Mouse (Mus musculus) T-helper 17 cell (primary cell): Measurements from ENCODE around the gene Dock10.

Experiments used
- in situ Hi-C, 2 experiments: fragments of 300-600 bp; cut with MboI, MseI; formaldehyde crosslinking; loops; 1 replicate in 1 of 2; 2 replicates in 1 of 2; pipeline ENCODE4 v1.15.1; 2025; ENCODE audit warnings: high pct_unique_total_duplicates in 2 of 2

Gene Dock10

GRCm38 (mm10) chr1:80661506-80662402, 96.6 kb downstream of the Dock10 start:
- in situ Hi-C loops, result loop anchor here in 1 of 2 experiments (10.0 to 25.0 kb wide), 3 partner anchors 57 to 1723 kb away; partner anchors contain the start of gene Irs1

GRCm38 (mm10) chr1:80659465-80660245, 98.7 kb downstream of the Dock10 start:
- in situ Hi-C loops, result loop anchor here (10.0 to 25.0 kb wide), 4 partner anchors 55 to 1725 kb away; partner anchors contain the start of gene Irs1 (in 1 of the 2)

DNA sequence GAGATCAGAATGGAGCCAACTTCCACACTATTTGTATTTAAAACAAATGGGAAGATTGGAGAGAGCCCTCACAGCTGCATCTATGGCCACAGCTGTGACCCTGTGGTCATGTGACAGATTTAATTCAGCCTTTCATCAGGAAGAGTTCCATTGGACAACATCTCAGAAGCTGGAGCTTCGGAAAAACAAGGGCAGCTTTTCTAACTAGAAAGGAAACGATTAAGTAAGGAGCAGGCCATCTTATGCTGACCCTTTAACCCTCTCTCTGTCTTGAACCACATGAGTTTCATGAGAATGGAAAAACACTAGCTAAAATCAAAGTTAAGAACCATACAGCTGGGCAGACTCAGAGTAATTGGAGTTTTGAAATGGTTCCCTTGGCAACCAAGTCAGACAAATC, 101.9 kb downstream of the Dock10 start:
- in situ Hi-C loops, result loop anchor here (10.0 to 25.0 kb wide), 2 partner anchors 58 to 1631 kb away; partner anchors contain the start of gene Irs1 (in 1 of the 2)

GRCm38 (mm10) chr1:80655854-80656253, 102.5 kb downstream of the Dock10 start:
- in situ Hi-C loops, result loop anchor here (10.0 to 25.0 kb wide), 2 partner anchors 59 to 1631 kb away; partner anchors contain the start of gene Irs1 (in 1 of the 2)

DNA sequence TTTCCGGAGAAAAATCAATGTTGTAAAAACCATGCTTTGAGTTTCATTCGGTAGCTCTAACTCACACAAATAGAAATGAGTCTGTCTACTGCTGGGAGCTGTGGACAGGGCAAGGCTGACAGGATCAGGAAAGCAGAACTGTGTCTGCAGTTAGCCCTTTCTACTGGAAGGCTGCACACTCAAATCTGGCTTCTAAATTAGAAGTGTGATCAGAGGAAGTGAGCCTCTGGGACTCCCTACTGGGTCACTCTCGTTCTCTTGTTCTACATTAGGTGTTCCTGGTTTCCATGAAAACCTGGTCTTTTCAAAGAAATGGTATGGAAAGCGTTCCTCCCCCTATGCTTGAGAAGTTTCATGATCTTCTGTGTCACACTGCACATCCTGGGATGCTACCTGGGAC, 103.1 kb downstream of the Dock10 start:
- in situ Hi-C loops, result loop anchor here (10.0 to 25.0 kb wide), 2 partner anchors 60 to 1632 kb away; partner anchors contain the start of gene Irs1 (in 1 of the 2)

DNA sequence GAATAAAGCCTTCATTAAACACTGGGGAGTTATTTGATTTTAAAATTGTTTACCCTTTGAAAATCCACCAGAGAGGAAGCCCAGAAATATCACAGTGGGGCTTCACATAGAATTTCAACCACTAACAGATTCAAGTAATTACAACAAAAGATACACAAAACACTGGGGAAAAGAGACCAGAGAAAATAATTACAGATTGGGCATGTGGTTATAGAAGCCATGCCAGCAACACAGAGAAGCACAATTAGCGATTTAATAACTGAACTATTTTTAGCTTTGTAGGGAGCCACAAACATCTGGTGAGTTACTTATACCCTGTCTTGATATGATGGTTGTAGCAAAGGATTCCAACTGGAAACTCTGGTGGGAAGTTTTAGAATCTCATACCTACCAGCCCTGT, 104.2 kb downstream of the Dock10 start:
- in situ Hi-C loops, result loop anchor here (10.0 to 25.0 kb wide), 2 partner anchors 61 to 1633 kb away; partner anchors contain the start of gene Irs1 (in 1 of the 2)

DNA sequence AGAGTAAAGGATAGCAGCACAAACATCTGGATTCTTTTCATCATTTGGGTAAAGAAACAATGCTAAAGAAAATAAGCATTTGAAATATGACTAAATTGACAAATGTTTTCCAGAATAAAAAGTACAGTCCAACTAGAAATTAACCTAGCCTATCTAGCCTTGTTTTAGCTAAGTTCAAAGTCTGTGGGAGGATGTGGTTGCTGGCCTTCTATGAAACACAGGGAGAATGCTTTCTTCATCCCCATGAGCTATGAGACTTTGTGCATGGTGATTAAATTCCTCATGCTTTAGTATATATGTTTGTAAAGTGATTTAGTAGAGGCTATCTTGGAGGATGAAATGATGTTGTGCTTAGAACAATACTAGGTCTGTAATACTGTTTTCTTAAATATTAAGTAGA, 105.5 kb downstream of the Dock10 start:
- in situ Hi-C loops, result loop anchor here (10.0 to 25.0 kb wide), 2 partner anchors 62 to 1634 kb away; partner anchors contain the start of gene Irs1 (in 1 of the 2)

GRCm38 (mm10) chr1:80652083-80652482, 106.2 kb downstream of the Dock10 start:
- in situ Hi-C loops, result loop anchor here (10.0 to 25.0 kb wide), 2 partner anchors 63 to 1635 kb away; partner anchors contain the start of gene Irs1 (in 1 of the 2)

GRCm38 (mm10) chr1:80646602-80647001, 111.7 kb downstream of the Dock10 start:
- in situ Hi-C loops, result no loop called here

GRCm38 (mm10) chr1:80643866-80644451, 114.4 kb downstream of the Dock10 start:
- in situ Hi-C loops, result loop anchor here in 1 of 2 experiments (5.0 kb wide), 1 partner anchor 37 kb away; no protein-coding TSS in a partner anchor

GRCm38 (mm10) chr1:80641832-80642231, 116.5 kb downstream of the Dock10 start:
- in situ Hi-C loops, result loop anchor here in 1 of 2 experiments (5.0 kb wide), 1 partner anchor 35 kb away; no protein-coding TSS in a partner anchor

- in situ Hi-C loops, result loop anchor here in 1 of 2 experiments (5.0 kb wide), 1 partner anchor 34 kb away; no protein-coding TSS in a partner anchor
Observed at GRCm38 (mm10) chr1:80641288-80641687, 117.0 kb downstream of the Dock10 start.

DNA sequence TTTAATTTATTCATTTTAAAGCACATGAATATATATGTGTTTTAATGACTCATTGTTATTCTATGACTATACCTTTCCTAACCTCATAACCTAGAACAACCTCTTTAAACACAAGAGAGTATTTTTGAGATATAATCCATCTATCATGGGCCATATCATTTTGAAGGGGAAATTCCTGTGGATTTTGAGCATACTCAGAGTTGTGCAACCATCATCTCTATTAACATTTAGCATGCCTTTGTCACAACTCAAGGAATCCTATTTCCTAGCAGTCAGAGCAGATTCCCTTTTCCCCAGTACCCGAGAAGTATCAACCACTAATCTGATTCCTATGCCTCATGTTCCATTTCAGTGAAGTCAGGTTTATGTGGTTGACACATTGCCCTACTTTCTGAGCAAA, 118.8 kb downstream of the Dock10 start:
- in situ Hi-C loops, result no loop called here

GRCm38 (mm10) chr1:80637214-80637705, 121.1 kb downstream of the Dock10 start:
- in situ Hi-C loops, result no loop called here

GRCm38 (mm10) chr1:80635825-80636224, 122.5 kb downstream of the Dock10 start:
- in situ Hi-C loops, result no loop called here

DNA sequence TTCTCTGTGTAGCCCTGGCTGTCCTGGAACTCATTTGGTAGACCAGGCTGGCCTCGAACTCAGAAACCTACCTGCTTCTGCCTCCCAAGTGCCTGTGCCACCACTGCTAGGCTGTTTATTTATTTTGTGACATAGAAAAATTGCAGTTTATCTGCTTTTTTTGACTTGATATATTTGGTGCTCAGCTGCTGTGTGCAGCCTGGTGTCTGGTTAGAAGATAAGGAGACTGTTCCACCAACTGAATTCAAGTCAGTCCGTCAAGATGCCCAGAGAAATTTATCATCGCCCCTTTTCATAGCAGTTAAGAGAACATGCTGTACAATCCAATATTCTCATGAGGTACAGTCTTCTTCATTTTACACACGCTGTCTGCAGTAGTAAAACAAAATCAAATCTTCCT, 124.8 kb downstream of the Dock10 start:
- in situ Hi-C loops, result no loop called here

DNA sequence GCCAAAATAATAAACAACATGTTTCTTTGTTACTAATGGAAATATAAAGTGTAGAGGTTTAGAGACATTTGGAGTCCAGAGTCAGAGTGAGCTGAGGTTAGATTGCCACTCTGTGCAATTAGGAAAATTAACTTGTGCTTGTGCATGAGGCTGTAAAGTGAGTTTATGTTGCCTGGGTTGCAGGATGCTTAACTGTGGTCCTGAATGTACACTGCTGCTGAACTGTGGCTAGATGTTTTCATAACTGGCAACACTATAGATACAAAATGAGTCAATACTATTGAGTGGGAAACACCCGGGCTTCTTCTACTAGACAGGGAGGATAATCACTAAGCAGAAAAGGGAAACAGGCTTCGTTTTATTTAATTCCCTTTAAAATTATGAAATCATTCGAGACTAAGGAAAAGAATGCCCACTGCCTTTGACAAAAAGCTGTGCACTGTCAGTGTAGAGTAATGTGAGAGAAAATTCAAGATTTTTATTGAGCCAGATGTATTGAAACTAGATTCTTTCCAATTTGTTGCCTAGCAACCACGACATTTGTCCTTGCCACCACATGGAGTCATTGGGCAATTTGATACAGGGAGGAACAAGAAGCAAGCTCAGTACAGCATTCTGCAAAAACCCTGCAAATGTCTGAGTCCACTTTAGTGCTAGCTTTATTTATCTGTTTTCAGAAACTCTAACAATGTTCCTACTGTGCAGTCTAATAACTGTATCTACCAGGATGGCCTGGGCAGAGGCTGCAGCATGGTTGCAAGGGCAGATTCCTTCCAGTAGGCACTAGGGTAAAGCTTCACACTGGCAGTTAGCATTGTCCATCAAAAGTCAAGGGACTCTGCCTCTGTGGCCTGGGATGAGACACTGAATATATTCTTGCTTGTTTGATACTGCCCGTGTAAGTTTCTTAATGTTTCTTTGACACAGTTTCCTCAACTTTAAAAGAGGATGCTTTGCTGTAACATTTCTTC, 127.9 kb downstream of the Dock10 start:
- in situ Hi-C loops, result no loop called here

DNA sequence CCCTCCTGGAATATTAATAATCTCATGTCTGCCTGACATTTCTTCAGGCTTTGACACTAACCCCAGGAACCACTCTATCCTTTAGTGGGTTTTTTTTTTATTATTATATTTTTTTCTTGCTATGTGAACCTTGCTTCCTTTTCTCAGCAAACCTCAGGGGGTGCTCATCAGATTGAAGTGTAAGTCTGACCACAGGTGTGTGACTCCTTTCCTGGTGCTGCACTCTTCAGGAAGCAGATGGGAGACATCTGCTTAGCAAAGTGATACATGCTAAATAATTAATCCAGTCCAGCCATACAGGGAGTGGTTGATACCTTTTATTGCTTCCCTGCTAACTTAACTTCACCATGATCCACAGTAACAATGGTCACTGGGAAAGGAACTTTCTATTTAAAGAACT, 130.3 kb downstream of the Dock10 start:
- in situ Hi-C loops, result no loop called here

DNA sequence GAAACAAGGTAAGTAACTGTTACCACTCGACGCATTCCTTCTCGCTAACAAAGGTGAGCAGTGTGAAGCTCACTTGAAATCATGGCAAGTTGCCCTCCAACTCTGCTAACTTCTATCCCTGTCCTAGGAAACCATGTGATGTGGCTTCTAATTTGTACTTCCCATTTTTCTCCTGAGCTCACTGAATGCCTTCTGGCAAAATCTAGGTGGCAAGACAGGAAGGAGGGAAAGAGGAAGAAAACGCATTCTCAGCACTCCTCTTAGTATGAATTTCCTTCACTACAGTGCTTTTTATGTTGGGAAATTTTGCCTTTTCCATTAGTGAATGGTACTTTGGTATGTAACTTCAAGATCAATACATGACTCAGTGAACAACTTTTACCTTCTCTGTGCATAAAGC, 131.5 kb downstream of the Dock10 start:
- in situ Hi-C loops, result no loop called here

- in situ Hi-C loops, result no loop called here
Observed at GRCm38 (mm10) chr1:80625371-80625770, 133.0 kb downstream of the Dock10 start.
